Mouse (Mus musculus): Measurements from ENCODE around the gene Tnnt2. TPM values are rescaled to one million over a fixed set of nuclear protein-coding genes. Genes with fewer than 3 reads are reported as not detected.
A peak's percentile ranks its signal among the peaks of the same experiment; 100 is the strongest.

The Tnnt2 gene
- polyA plus RNA-seq, 1 experiment from 2014 or later: 10.4 TPM

GRCm38 (mm10) chr1:135856070-135856469, 19.9 kb downstream of the Tnnt2 start:
- Histone ChIP-seq H3K4me2 (replicated peaks; ENCODE audit: low read depth, low read length) (no peak overlapping the region), H3K4me3 (ENCODE audit: low read depth, low read length) (no peak overlapping the region), H3K9ac (replicated peaks; ENCODE audit: low read depth, low read length) (no peak overlapping the region), H3K9me3 (ENCODE audit: control insufficient read depth, low read depth, low read length) (no peaks in the 10 kb centered on the region), H3K4me1 (ENCODE audit: control insufficient read depth, insufficient read depth, low read length) (no peaks in the 10 kb centered on the region), H3K36me3 (ENCODE audit: control insufficient read depth, insufficient read depth, low read length) (no peaks in the 10 kb centered on the region), H3K27me3 (ENCODE audit: control insufficient read depth, insufficient read depth, low read length) (no peaks in the 10 kb centered on the region), H3K27ac (ENCODE audit: low read length) (no peak overlapping the region)
- ATAC-seq (ENCODE audit: insufficient number of reproducible peaks, insufficient read depth, low FRiP score, low read depth): no peak
- WGBS: 59% methylated on average over 4 of the region's 4 CpGs

DNA sequence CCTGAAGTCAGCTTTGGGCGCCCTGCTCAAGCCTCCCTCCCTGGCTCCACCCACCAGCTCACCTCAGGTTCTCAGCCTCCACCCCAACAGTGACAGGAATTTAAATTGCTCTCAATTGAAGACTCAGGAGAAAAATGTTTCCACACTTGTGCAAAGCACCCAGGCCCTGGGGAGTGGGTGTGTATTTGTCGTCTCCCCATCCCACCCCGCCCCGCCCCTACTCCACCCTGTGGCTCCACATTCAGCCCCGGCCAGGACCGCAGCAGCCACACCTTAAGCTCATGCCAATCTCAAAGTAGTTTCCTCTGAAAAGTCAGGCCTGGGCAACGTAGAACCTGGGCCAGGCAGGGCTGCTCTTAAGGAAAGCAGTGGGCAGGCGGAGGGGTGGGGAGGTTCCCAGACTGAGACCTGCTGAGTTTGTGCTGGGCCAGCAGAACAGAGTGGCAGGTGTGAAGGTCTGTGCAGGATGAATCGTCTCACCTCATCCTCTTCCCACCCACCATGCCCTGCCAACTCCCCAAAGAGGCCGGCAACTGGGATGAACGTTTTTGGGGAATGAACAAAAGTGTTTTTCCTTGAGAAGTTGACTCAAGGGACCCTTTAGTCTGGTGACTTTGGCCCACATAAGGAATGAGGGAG, 21.1 kb downstream of the Tnnt2 start:
- 49% methylated on average over 11 of the region's 11 CpGs for WGBS
- H3K27me3 ChIP-seq (ENCODE audit: control insufficient read depth, insufficient read depth, low read length): no peaks in the 10 kb centered on the region
- H3K4me2 ChIP-seq (replicated peaks; ENCODE audit: low read depth, low read length): no peak overlapping the region
- H3K36me3 ChIP-seq (ENCODE audit: control insufficient read depth, insufficient read depth, low read length): no peaks in the 10 kb centered on the region
- no peaks in the 10 kb centered on the region for H3K9me3 ChIP-seq (ENCODE audit: control insufficient read depth, low read depth, low read length)
- 0 out of 2 replicates have a peak, but pooled peaks have one; percentile 24 for ATAC-seq (ENCODE audit: insufficient number of reproducible peaks, insufficient read depth, low FRiP score, low read depth)
- no peaks in the 10 kb centered on the region for H3K4me1 ChIP-seq (ENCODE audit: control insufficient read depth, insufficient read depth, low read length)
- no peak overlapping the region for H3K9ac ChIP-seq (replicated peaks; ENCODE audit: low read depth, low read length)
- no peak overlapping the region for H3K4me3 ChIP-seq (ENCODE audit: low read depth, low read length)
- no peak overlapping the region for H3K27ac ChIP-seq (ENCODE audit: low read length)

GRCm38 (mm10) chr1:135858533-135858932, 22.4 kb downstream of the Tnnt2 start:
- Histone ChIP-seq H3K36me3 (ENCODE audit: control insufficient read depth, insufficient read depth, low read length) (no peaks in the 10 kb centered on the region), H3K4me3 (ENCODE audit: low read depth, low read length) (no peak overlapping the region), H3K4me2 (replicated peaks; ENCODE audit: low read depth, low read length) (no peak overlapping the region), H3K9me3 (ENCODE audit: control insufficient read depth, low read depth, low read length) (no peaks in the 10 kb centered on the region), H3K27me3 (ENCODE audit: control insufficient read depth, insufficient read depth, low read length) (no peaks in the 10 kb centered on the region), H3K9ac (replicated peaks; ENCODE audit: low read depth, low read length) (no peak overlapping the region), H3K4me1 (ENCODE audit: control insufficient read depth, insufficient read depth, low read length) (no peaks in the 10 kb centered on the region), H3K27ac (ENCODE audit: low read length) (no peak overlapping the region)
- WGBS: 84% methylated on average over 7 of the region's 7 CpGs
- no peak for ATAC-seq (ENCODE audit: insufficient number of reproducible peaks, insufficient read depth, low FRiP score, low read depth)

DNA sequence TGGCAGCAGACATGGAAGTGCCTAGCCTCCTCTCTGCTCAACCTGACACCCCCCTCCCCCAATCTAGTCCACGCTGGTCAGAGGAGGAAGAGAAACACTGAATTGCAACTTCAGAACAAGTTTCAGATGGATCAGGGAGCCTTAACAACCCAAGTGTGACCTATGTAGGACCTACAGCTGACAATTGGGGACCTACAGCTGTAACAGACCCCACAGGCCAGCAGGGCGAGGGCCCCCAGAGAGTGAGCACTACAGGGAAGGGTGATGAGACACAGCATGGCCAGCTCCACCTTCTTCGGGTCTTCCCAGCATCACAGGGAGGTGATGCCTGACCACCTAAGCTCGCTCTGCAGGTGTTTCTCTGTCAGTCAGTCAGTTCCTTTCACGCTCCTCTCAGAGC, 24.9 kb downstream of the Tnnt2 start:
- Histone ChIP-seq H3K9ac (replicated peaks; ENCODE audit: low read depth, low read length) (no peak overlapping the region), H3K9me3 (ENCODE audit: control insufficient read depth, low read depth, low read length) (no peaks in the 10 kb centered on the region), H3K4me1 (ENCODE audit: control insufficient read depth, insufficient read depth, low read length) (no peaks in the 10 kb centered on the region), H3K4me2 (replicated peaks; ENCODE audit: low read depth, low read length) (no peak overlapping the region), H3K27me3 (ENCODE audit: control insufficient read depth, insufficient read depth, low read length) (no peaks in the 10 kb centered on the region), H3K4me3 (ENCODE audit: low read depth, low read length) (no peak overlapping the region), H3K27ac (ENCODE audit: low read length) (no peak overlapping the region), H3K36me3 (ENCODE audit: control insufficient read depth, insufficient read depth, low read length) (no peaks in the 10 kb centered on the region)
- ATAC-seq (ENCODE audit: insufficient number of reproducible peaks, insufficient read depth, low FRiP score, low read depth): no peak
- WGBS: 78% methylated on average over 4 of the region's 5 CpGs

GRCm38 (mm10) chr1:135861980-135862552, 25.9 kb downstream of the Tnnt2 start:
- Histone ChIP-seq H3K27me3 (ENCODE audit: control insufficient read depth, insufficient read depth, low read length) (no peaks in the 10 kb centered on the region), H3K4me2 (replicated peaks; ENCODE audit: low read depth, low read length) (no peak overlapping the region), H3K9me3 (ENCODE audit: control insufficient read depth, low read depth, low read length) (no peaks in the 10 kb centered on the region), H3K4me3 (ENCODE audit: low read depth, low read length) (no peak overlapping the region), H3K9ac (replicated peaks; ENCODE audit: low read depth, low read length) (no peak overlapping the region), H3K4me1 (ENCODE audit: control insufficient read depth, insufficient read depth, low read length) (no peaks in the 10 kb centered on the region), H3K36me3 (ENCODE audit: control insufficient read depth, insufficient read depth, low read length) (no peaks in the 10 kb centered on the region), H3K27ac (ENCODE audit: low read length) (no peak overlapping the region)
- ATAC-seq (ENCODE audit: insufficient number of reproducible peaks, insufficient read depth, low FRiP score, low read depth): no peak
- WGBS: 58% methylated on average over 9 of the region's 9 CpGs

GRCm38 (mm10) chr1:135862561-135862960, 26.4 kb downstream of the Tnnt2 start:
- H3K9ac ChIP-seq (replicated peaks; ENCODE audit: low read depth, low read length): no peak overlapping the region
- H3K4me1 ChIP-seq (ENCODE audit: control insufficient read depth, insufficient read depth, low read length): no peaks in the 10 kb centered on the region
- WGBS: 82% methylated on average over 5 of the region's 5 CpGs
- H3K9me3 ChIP-seq (ENCODE audit: control insufficient read depth, low read depth, low read length): no peaks in the 10 kb centered on the region
- no peak overlapping the region for H3K4me2 ChIP-seq (replicated peaks; ENCODE audit: low read depth, low read length)
- H3K4me3 ChIP-seq (ENCODE audit: low read depth, low read length): no peak overlapping the region
- no peaks in the 10 kb centered on the region for H3K27me3 ChIP-seq (ENCODE audit: control insufficient read depth, insufficient read depth, low read length)
- no peak overlapping the region for H3K27ac ChIP-seq (ENCODE audit: low read length)
- no peak for ATAC-seq (ENCODE audit: insufficient number of reproducible peaks, insufficient read depth, low FRiP score, low read depth)
- H3K36me3 ChIP-seq (ENCODE audit: control insufficient read depth, insufficient read depth, low read length): no peaks in the 10 kb centered on the region

DNA sequence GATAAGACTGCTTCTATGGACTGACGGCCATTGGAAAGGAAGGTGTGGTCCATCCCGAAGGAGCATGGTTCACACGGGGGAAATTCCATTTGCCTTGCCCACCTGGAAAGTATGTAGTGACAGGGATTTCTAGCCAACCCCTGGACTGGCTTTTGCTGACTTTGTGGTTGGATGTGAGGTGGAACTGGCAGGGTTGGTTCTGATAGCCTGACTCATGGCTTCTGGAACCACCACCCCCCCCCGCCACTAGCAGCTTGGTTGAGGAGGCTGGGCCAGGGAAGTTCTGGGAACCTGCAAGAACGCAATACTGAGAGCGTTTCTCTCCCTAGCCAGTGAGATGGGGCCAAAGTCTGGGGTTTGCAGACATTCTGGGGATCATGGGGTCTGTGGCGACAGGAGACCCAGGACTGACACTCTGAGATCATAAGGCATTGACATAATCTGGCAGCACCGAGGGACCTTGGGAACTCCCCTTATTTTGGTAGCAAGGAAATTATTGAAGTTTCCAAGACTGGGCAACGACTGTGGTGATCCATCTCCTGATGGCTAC, 27.7 kb downstream of the Tnnt2 start:
- no peak overlapping the region for H3K9ac ChIP-seq (replicated peaks; ENCODE audit: low read depth, low read length)
- no peak overlapping the region for H3K27ac ChIP-seq (ENCODE audit: low read length)
- H3K9me3 ChIP-seq (ENCODE audit: control insufficient read depth, low read depth, low read length): no peaks in the 10 kb centered on the region
- H3K4me3 ChIP-seq (ENCODE audit: low read depth, low read length): no peak overlapping the region
- no peak for ATAC-seq (ENCODE audit: insufficient number of reproducible peaks, insufficient read depth, low FRiP score, low read depth)
- no peaks in the 10 kb centered on the region for H3K36me3 ChIP-seq (ENCODE audit: control insufficient read depth, insufficient read depth, low read length)
- H3K4me2 ChIP-seq (replicated peaks; ENCODE audit: low read depth, low read length): no peak overlapping the region
- H3K4me1 ChIP-seq (ENCODE audit: control insufficient read depth, insufficient read depth, low read length): no peaks in the 10 kb centered on the region
- no peaks in the 10 kb centered on the region for H3K27me3 ChIP-seq (ENCODE audit: control insufficient read depth, insufficient read depth, low read length)
- WGBS: 70% methylated on average over 9 of the region's 9 CpGs

- Histone ChIP-seq H3K9me3 (ENCODE audit: control insufficient read depth, low read depth, low read length) (no peaks in the 10 kb centered on the region), H3K9ac (replicated peaks; ENCODE audit: low read depth, low read length) (no peak overlapping the region), H3K4me3 (ENCODE audit: low read depth, low read length) (no peak overlapping the region), H3K4me1 (ENCODE audit: control insufficient read depth, insufficient read depth, low read length) (no peaks in the 10 kb centered on the region), H3K27me3 (ENCODE audit: control insufficient read depth, insufficient read depth, low read length) (no peaks in the 10 kb centered on the region), H3K4me2 (replicated peaks; ENCODE audit: low read depth, low read length) (no peak overlapping the region), H3K27ac (ENCODE audit: low read length) (no peak overlapping the region), H3K36me3 (ENCODE audit: control insufficient read depth, insufficient read depth, low read length) (no peaks in the 10 kb centered on the region)
- no peak for ATAC-seq (ENCODE audit: insufficient number of reproducible peaks, insufficient read depth, low FRiP score, low read depth)
- 84% methylated on average over 6 of the region's 6 CpGs for WGBS
Observed at GRCm38 (mm10) chr1:135864830-135865229, 28.7 kb downstream of the Tnnt2 start.

Data from stomach, embryonic 14.5 days (tissue).